Mouse (Mus musculus) midbrain, embryonic 13.5 days (tissue): Measurements from ENCODE around the gene 1700028K03Rik. TPM values are rescaled to one million over a fixed set of nuclear protein-coding genes. Genes with fewer than 3 reads are reported as not detected.

Experiments
- ATAC-seq: fragments of 200-750 bp; cut with Nextera tagmentation; 2 replicates; pipeline ENCODE4 v1.8.0; 2017; ENCODE audit warnings: mild to moderate bottlenecking, moderate TSS enrichment, moderate library complexity
- H3K27ac ChIP-seq: fragments of 300-500 bp; sonication (generic); 2 replicates; pipeline ENCODE4 v1.5.1; 2015; ENCODE audit warnings: inconsistent platforms, mild to moderate bottlenecking, moderate library complexity
- H3K27me3 ChIP-seq: fragments of 300-500 bp; sonication (generic); 2 replicates; pipeline ENCODE4 v1.6.1; 2015; ENCODE audit warnings: mild to moderate bottlenecking, inconsistent platforms
- H3K36me3 ChIP-seq: fragments of 300-500 bp; sonication (generic); 2 replicates; pipeline ENCODE4 v1.6.1; 2015; ENCODE audit warnings: mild to moderate bottlenecking, inconsistent platforms
- H3K4me1 ChIP-seq: fragments of 300-500 bp; sonication (generic); replicated peaks from 2 replicates; pipeline ENCODE4 v1.6.1; 2015; ENCODE audit warnings: inconsistent platforms
- H3K4me2 ChIP-seq: fragments of 300-500 bp; sonication (generic); replicated peaks from 2 replicates; pipeline ENCODE4 v1.6.1; 2015; ENCODE audit warnings: moderate library complexity, mild to moderate bottlenecking, inconsistent platforms
- H3K4me3 ChIP-seq: fragments of 300-500 bp; sonication (generic); replicated peaks from 2 replicates; pipeline ENCODE4 v1.5.1; 2015; ENCODE audit warnings: mild to moderate bottlenecking, inconsistent platforms
- H3K9ac ChIP-seq: fragments of 300-500 bp; sonication (generic); replicated peaks from 2 replicates; pipeline ENCODE4 v1.6.1; 2015; ENCODE audit warnings: mild to moderate bottlenecking, inconsistent platforms
- H3K9me3 ChIP-seq: fragments of 300-500 bp; sonication (generic); 2 replicates; pipeline ENCODE4 v1.6.1; 2016; ENCODE audit warnings: mild to moderate bottlenecking, inconsistent platforms
- WGBS: fragments of 180-500 bp; shearing (Covaris S2); methylation state at CpG from one replicate; pipeline ENCODE4 v1.1.7; 2015; 5-methylcytosine and 5-hydroxymethylcytosine counted together
- polyA plus RNA-seq: library from polyadenylated mRNA; unstranded; fragments of >200 nt; fragmentation: Nextera tagmentation; extraction: Ambion mirVana; gene quantifications from 2 replicates; pipeline ENCODE4 v1.2.1, GENCODE M21; 2015

1700028K03Rik gene
- polyA plus RNA-seq, result 0.30 and 0.45 TPM in 2 replicates

- H3K36me3 ChIP-seq, result no peaks in the 10 kb centered on the region
- no peaks in the 10 kb centered on the region for H3K9me3 ChIP-seq
- H3K4me2 ChIP-seq, result no peak within 1 kb of the TSS
- H3K27ac ChIP-seq, result no peak within 1 kb of the TSS
- H3K9ac ChIP-seq, result no peak within 1 kb of the TSS
- H3K27me3 ChIP-seq, result no peaks in the 10 kb centered on the region
- ATAC-seq, result no peak
- no peak within 1 kb of the TSS for H3K4me3 ChIP-seq
- 68% methylated on average over 15 of the region's 15 CpGs for WGBS
- no peaks in the 10 kb centered on the region for H3K4me1 ChIP-seq
Observed at GRCm38 (mm10) chr5:107534581-107534980, at the start of gene 1700028K03Rik. 1700028K03Rik (plus strand) TSS chr5:107534709.

DNA sequence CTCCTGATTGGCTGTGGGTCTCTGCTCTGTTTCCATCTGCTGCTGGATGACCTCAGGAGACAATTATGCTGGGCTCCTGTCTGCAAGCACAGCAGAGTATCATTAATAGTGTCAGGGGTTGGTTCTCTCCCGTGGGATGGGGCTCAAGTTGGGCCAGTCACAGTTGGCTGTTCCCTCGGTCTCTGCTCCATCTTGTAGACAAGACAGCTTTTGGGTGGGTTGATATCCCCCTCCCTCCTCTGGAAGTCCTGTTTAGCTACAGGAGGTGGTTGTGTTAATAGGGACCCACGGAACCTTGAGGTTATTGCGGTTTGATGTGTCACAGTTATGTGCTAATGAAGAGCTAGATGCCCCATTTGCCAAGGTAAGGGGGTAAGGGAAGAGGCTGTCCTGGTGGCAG, 45.5 kb upstream of the 1700028K03Rik start:
- Histone ChIP-seq H3K4me1 (no peaks in the 10 kb centered on the region), H3K9me3 (no peaks in the 10 kb centered on the region), H3K4me3 (no peak overlapping the region), H3K27me3 (no peaks in the 10 kb centered on the region), H3K27ac (no peak overlapping the region), H3K36me3 (peaks cover 4% of the 10 kb centered on the region; the same call in 1 of the 2 replicates), H3K4me2 (no peak overlapping the region), H3K9ac (no peak overlapping the region)
- no peak for ATAC-seq
- WGBS, result 73% methylated on average over 4 of the region's 4 CpGs

- WGBS, result 80% methylated on average over 9 of the region's 9 CpGs
- no peak overlapping the region for H3K4me3 ChIP-seq
- H3K4me2 ChIP-seq, result no peak overlapping the region
- H3K4me1 ChIP-seq, result 0 out of 2 replicates have a peak, but pooled peaks cover under 1% of the 10 kb centered on the region
- H3K27ac ChIP-seq, result no peak overlapping the region
- ATAC-seq, result no peak
- H3K9ac ChIP-seq, result no peak overlapping the region
- H3K9me3 ChIP-seq, result 0 out of 2 replicates have a peak, but pooled peaks cover 2% of the 10 kb centered on the region
- H3K27me3 ChIP-seq, result no peaks in the 10 kb centered on the region
- peaks cover 7% of the 10 kb centered on the region for H3K36me3 ChIP-seq
Observed at GRCm38 (mm10) chr5:107491036-107491435, 43.5 kb upstream of the 1700028K03Rik start.

GRCm38 (mm10) chr5:107492471-107492870, 42.0 kb upstream of the 1700028K03Rik start:
- no peaks in the 10 kb centered on the region for H3K27me3 ChIP-seq
- H3K27ac ChIP-seq, result no peak overlapping the region
- 0 out of 2 replicates have a peak, but pooled peaks cover 2% of the 10 kb centered on the region for H3K9me3 ChIP-seq
- ATAC-seq, result no peak
- 92% methylated on average over 2 of the region's 2 CpGs for WGBS
- no peak overlapping the region for H3K4me3 ChIP-seq
- no peak overlapping the region for H3K9ac ChIP-seq
- H3K4me1 ChIP-seq, result 0 out of 2 replicates have a peak, but pooled peaks cover 6% of the 10 kb centered on the region
- no peak overlapping the region for H3K4me2 ChIP-seq
- H3K36me3 ChIP-seq, result peaks cover 7% of the 10 kb centered on the region

GRCm38 (mm10) chr5:107494759-107495158, 39.8 kb upstream of the 1700028K03Rik start:
- ATAC-seq, result no peak

GRCm38 (mm10) chr5:107496047-107496446, 38.5 kb upstream of the 1700028K03Rik start:
- no peak overlapping the region for H3K4me3 ChIP-seq
- no peak overlapping the region for H3K9ac ChIP-seq
- H3K4me1 ChIP-seq, result peaks cover 32% of the 10 kb centered on the region
- no peaks in the 10 kb centered on the region for H3K27me3 ChIP-seq
- H3K4me2 ChIP-seq, result no peak overlapping the region
- 0 out of 2 replicates have a peak, but pooled peaks cover 2% of the 10 kb centered on the region for H3K9me3 ChIP-seq
- 87% methylated on average over 2 of the region's 2 CpGs for WGBS
- H3K36me3 ChIP-seq, result peaks cover 7% of the 10 kb centered on the region
- ATAC-seq, result 0 out of 2 replicates have a peak, but pooled peaks have one; percentile 56
- peak overlapping the region; percentile 36; the same call in 1 of the 2 replicates for H3K27ac ChIP-seq

More at GRCm38 (mm10) chr5:107494759-107495158, 39.8 kb upstream of the 1700028K03Rik start:
- H3K9ac ChIP-seq, result no peak overlapping the region
- H3K4me1 ChIP-seq, result peaks cover 24% of the 10 kb centered on the region
- WGBS, result 99% methylated on average over 5 of the region's 5 CpGs
- H3K4me2 ChIP-seq, result no peak overlapping the region
- H3K4me3 ChIP-seq, result no peak overlapping the region
- H3K36me3 ChIP-seq, result peaks cover 7% of the 10 kb centered on the region
- 0 out of 2 replicates have a peak, but pooled peaks cover 2% of the 10 kb centered on the region for H3K9me3 ChIP-seq
- H3K27me3 ChIP-seq, result no peaks in the 10 kb centered on the region
- H3K27ac ChIP-seq, result no peak overlapping the region

DNA sequence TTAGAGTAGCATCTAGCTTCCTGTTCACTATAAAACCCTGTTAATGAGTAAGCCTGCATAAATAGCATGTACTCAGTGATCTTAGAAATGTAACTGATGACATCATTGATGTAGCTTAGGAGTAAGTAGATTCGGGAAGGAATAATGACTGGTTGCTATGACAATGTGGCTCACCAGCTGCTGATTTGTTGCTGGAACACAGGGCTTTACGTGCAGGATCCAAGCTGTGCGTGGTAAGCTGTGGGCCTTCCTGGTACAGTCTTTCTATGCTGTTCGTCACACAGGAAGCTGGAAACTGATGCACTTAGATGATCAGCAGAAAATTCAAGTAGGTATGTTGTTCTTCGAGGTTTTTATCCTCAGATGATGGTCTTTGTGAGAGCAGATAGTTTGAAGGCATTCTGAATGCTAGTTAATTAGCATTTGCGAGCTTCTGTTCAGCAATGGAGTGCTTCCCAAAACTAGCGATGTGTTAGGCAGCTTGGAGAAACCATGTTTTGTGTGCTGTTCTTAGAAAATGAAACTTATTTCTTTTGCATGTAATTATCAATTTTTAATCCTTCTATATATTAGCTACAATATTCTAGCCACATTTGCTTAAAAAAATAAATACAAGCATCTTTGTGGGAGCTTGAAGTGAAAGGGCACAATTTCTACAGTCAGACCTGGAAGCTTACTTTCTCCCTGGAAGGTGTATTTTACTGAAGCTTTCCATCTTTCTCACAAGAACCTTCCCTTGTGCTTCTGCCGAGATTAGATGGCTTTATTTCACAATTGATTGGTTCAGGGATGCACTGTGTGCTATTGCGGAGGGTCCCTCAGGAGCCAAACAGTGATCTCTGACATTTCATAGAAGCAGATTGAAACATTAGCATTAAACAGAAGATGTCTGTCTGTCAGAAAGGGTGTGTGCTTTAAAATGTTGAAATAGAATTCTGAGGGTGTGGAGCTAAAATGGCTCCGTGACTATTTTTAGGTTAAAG, 36.7 kb upstream of the 1700028K03Rik start:
- Histone ChIP-seq H3K27ac (peak overlapping the region; percentile 87), H3K9me3 (0 out of 2 replicates have a peak, but pooled peaks cover 2% of the 10 kb centered on the region), H3K4me2 (peak overlapping the region; percentile 60), H3K27me3 (no peaks in the 10 kb centered on the region), H3K36me3 (peaks cover 6% of the 10 kb centered on the region; the same call in 1 of the 2 replicates), H3K9ac (peak overlapping the region; percentile 64), H3K4me3 (peak overlapping the region; percentile 42), H3K4me1 (peaks cover 34% of the 10 kb centered on the region)
- WGBS, result 29% methylated on average over 10 of the region's 10 CpGs
- peak; percentile 97 for ATAC-seq

DNA sequence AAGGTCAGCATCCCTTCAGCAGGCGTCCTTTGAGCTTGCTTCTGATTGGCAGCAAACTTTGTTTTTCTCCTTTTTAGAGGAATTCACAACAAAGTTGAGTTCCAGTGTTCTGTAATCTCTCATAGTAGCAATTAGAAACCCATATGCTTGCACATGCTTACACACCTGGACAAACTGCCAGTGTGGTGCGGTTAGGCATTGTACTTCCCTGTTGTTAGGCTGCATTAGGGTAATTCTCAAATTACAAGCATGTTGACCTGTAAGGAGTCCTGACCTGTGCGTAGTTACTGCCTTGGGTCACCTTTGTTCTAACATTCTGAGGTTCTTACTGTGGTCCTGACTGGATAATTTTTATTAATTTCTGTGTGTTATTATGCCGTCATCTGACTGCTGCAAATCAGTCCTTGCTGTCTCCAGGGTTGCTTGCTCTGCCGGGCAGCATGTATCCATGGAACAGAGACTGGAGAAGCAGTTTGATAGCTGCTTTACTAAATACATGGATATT, 35.7 kb upstream of the 1700028K03Rik start:
- no peak for ATAC-seq
- 58% methylated on average over 5 of the region's 5 CpGs for WGBS

GRCm38 (mm10) chr5:107499891-107500535, 34.5 kb upstream of the 1700028K03Rik start:
- 87% methylated on average over 5 of the region's 5 CpGs for WGBS
- no peak for ATAC-seq
- Histone ChIP-seq H3K4me2 (no peak overlapping the region), H3K9me3 (no peaks in the 10 kb centered on the region), H3K27ac (no peak overlapping the region), H3K9ac (no peak overlapping the region), H3K36me3 (peaks cover 16% of the 10 kb centered on the region), H3K4me1 (peaks cover 34% of the 10 kb centered on the region), H3K4me3 (no peak overlapping the region), H3K27me3 (no peaks in the 10 kb centered on the region)

More for the DNA sequence above, 35.7 kb upstream of the 1700028K03Rik start:
- peaks cover 34% of the 10 kb centered on the region for H3K4me1 ChIP-seq
- peak overlapping the region; percentile 60 for H3K4me2 ChIP-seq
- peaks cover 10% of the 10 kb centered on the region for H3K36me3 ChIP-seq
- H3K27me3 ChIP-seq, result no peaks in the 10 kb centered on the region
- peak overlapping the region; percentile 57; the same call in 1 of the 2 replicates for H3K9ac ChIP-seq
- H3K4me3 ChIP-seq, result peak overlapping the region; percentile 42
- H3K27ac ChIP-seq, result peak overlapping the region; percentile 19; the same call in 1 of the 2 replicates
- H3K9me3 ChIP-seq, result 0 out of 2 replicates have a peak, but pooled peaks cover 2% of the 10 kb centered on the region

GRCm38 (mm10) chr5:107500741-107501140, 33.8 kb upstream of the 1700028K03Rik start:
- H3K4me1 ChIP-seq, result peaks cover 34% of the 10 kb centered on the region

DNA sequence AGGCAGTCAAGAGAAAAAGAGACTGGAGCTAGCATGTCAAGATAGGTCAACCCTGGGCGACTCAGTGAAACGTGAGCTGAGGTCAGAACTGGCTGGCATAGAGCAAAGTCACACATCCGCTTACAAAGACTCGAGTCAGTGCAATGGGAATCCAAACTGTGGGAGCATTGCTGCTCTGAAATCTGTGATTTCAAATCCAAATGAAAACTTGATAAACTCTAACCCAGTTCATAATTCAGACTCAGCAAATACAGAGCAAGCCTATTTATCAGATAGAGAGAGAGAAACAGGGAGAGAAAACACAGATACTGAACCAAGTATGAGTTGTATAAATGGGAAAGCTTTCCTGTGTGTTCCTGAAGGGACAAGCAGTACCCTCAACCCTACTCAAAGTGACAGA, 27.2 kb upstream of the 1700028K03Rik start, which contains the start of gene Gm42669:
Gene Gm42669, plus strand, starts transcription at position 301 of the 400 bp plus-strand sequence.
- no peak for ATAC-seq
- Histone ChIP-seq H3K9ac (no peak within 1 kb of the TSS), H3K27me3 (no peaks in the 10 kb centered on the region), H3K27ac (no peak within 1 kb of the TSS), H3K4me2 (no peak within 1 kb of the TSS), H3K4me3 (no peak within 1 kb of the TSS), H3K9me3 (no peaks in the 10 kb centered on the region), H3K4me1 (no peaks in the 10 kb centered on the region), H3K36me3 (peaks cover 47% of the 10 kb centered on the region)
- 82% methylated on average over 4 of the region's 4 CpGs for WGBS

More at GRCm38 (mm10) chr5:107500741-107501140, 33.8 kb upstream of the 1700028K03Rik start:
- no peak overlapping the region for H3K9ac ChIP-seq
- H3K4me3 ChIP-seq, result no peak overlapping the region
- H3K9me3 ChIP-seq, result no peaks in the 10 kb centered on the region
- H3K4me2 ChIP-seq, result no peak overlapping the region
- H3K27ac ChIP-seq, result no peak overlapping the region
- WGBS, result 87% methylated on average over 1 of the region's 1 CpGs
- H3K36me3 ChIP-seq, result peaks cover 23% of the 10 kb centered on the region
- H3K27me3 ChIP-seq, result no peaks in the 10 kb centered on the region
- no peak for ATAC-seq
